Mouse (Mus musculus) layer of hippocampus, adult 18-20 months (tissue): ENCODE measurements at regions not wholly inside any gene's neighbourhood (a gene's known extent, or its start where the extent isn't known, plus 50 kb on each side); places are given as distances from the start of the nearest gene placed in this dataset.
"Not testable (repeated sequence)": the region's sequence is repeated elsewhere in the genome, so short reads cannot be mapped to it uniquely, and the experiment has no call there.

Source experiments
- DNase-seq, 2 experiments: peaks; one replicate each; pipeline ENCODE4 v3.0.0; 2022; ENCODE audit warnings: low spot score in 2 of 2

- DNase-seq: no peak
These were observed 401.4 kb downstream of the 1190002N15Rik start for GRCm38 (mm10) chr9:94136444-94136843.

DNA sequence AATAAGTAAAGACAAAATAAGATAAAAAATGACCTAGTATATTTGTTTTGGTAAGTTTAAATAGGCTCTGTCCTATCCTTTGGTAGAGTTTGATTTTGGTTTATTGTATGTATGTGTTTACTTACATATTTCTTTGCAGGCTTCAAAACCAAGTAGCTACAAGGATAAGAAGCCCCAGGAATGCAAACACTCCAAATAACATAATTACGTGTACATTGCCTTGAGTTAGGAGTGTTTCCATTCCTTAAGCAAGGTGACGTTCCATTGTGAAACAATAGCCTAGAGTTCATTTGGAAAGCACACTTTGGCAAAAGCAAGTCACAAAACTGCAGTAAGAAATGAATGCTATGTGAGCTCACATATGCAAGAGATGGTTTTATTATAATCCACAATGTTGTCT lies 404.2 kb downstream of the 1190002N15Rik start:
- DNase-seq: no peak

- DNase-seq: no peak
These were observed 406.5 kb downstream of the 1190002N15Rik start for GRCm38 (mm10) chr9:94131367-94131766.

GRCm38 (mm10) chr9:94116961-94117360 lies 420.9 kb downstream of the 1190002N15Rik start:
- DNase-seq: no peak

GRCm38 (mm10) chr9:94107701-94108100 lies 430.2 kb downstream of the 1190002N15Rik start:
- not testable (repeated sequence) for DNase-seq

GRCm38 (mm10) chr9:94104669-94105068 lies 433.2 kb downstream of the 1190002N15Rik start:
- no peak for DNase-seq

DNA sequence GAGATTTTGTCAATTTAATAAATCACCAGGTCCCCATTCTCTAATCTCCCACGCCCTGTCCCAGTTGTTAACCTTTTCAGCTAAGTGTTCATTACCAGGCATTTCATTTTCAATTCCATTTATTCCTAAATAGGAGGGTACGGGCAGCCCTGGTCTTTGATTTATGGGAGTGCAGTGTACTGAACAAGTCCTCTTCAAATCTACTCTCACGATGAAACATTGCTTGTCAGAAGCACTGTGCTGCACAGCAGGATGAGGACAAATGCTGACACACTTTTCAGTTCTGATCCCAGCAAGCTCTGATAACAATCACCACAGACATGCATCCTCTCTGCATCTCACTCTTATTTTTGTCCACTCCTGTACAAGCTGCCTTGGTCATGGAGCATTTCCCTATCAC lies 435.9 kb downstream of the 1190002N15Rik start:
- DNase-seq: no peak

DNA sequence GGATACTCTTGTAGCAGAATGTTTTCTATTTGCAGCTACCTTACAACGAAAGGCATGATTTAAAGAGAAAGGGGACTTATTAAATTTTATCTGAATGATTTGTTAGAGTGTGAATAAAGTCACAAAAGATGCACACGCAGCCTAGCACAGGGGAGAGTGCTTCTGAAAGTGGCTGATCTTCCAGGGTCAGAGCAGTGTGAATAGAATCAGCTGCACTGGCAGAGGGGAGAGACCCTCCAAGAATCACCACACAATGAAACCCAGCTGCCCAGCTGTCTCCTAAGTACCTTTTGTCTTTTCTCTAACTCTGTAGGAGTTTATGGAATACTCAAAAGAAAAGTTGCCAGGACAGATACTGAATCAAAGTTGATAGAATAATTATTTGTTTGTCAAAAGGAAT lies 443.1 kb downstream of the 1190002N15Rik start:
- no peak for DNase-seq

DNA sequence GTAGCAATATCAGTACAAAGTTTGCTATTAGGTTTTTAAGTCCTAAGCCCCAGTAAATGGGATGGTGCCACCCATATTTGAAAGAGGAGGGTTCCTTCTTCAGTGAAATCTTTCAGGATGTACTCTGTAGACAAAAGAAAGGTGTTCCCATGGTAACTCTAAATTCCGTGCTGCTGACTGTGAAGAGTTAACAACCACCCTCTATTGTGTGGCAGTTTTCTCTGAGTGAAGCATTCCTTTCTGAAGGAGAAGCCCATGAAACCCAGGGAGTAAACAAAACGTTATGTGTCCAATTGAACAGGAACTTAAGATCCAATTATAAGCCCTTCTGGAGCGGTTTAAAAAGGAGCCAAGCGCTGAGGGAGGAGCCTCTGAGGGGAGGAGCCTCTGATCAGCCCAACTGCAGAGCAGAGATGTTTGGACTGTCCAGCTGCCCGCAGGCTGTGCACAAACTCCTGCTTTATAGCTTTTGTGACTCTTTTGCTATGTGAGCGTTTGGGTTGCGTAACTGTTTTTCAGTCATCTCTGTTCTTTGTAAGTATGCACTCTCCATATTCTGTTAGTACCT lies 446.1 kb downstream of the 1190002N15Rik start:
- no peak for DNase-seq

GRCm38 (mm10) chr9:94089759-94090158 lies 448.1 kb downstream of the 1190002N15Rik start:
- no peak for DNase-seq

DNA sequence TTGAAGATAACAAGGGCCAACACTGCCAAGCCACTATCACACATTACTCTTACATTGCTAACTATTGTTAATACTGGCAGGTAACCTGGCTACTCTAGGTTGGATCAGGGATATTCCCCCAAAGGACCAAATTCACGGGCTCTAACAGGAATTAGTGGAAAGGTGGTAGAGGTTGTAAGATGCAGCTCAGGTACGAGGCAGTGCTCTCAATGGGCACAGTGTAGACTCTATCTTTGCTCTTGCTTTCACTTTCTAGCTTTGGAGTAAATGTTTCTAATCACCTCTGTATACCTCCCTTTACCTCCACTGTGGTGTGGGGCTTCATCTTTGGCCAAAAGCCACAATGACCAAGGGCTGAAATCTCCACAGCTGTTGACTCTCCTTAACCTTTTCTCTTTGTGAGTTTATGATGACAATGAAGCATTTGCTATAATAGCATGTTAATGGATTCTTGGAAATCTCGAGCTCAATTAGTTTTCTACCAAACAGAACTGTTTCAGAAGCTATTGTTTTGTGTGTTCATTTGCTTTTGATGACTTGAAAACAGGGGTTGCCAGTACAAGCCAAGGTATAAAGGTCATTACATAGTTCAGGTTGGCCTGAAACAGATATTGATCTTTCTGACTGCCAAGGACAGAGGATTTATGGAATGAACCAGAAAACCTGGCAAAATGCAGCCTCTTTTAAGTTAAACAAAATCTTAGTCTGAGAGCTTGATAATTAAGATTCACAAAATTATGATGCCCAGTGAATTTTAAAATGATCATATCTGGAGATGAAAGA lies 454.1 kb downstream of the 1190002N15Rik start:
- no peak for DNase-seq

DNA sequence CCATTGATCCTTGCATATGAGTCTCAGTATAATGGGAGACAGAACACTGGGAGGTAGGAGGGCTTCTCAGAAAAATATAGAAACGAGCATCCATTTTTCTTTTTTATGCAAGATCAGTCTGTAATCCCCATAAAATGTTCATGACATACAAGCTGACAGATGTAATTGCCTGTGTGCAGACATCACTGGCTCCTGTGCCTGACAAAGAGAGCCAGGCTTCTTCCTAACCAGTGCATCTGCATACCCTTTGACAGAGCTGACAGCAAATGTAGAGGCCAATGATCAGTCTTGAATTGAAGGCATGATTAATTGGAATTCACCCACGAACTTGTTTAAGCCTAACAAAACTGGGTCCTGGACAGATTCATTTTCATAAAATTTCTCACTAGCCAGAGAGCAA lies 463.0 kb downstream of the 1190002N15Rik start:
- DNase-seq: no peak

DNA sequence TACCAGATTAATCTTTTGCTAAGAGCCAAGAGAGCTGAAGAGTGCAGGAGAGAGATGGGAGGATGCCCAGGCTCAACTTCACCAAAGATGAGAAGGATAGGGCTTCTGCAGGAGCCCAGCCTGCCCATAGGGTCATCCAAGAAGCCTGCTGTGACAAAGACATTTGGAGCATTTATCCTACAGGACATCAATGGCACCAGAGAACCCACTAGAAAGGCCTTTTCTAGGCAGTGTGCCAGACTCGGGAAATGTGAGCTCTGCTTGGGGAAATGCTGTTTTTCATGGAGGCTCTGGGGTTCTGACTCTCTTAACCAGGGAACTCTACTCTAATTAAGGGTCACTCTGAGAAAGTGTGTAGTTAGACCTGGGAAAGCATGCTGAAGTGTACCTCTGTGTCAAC lies 470.8 kb downstream of the 1190002N15Rik start:
- DNase-seq: no peak

DNA sequence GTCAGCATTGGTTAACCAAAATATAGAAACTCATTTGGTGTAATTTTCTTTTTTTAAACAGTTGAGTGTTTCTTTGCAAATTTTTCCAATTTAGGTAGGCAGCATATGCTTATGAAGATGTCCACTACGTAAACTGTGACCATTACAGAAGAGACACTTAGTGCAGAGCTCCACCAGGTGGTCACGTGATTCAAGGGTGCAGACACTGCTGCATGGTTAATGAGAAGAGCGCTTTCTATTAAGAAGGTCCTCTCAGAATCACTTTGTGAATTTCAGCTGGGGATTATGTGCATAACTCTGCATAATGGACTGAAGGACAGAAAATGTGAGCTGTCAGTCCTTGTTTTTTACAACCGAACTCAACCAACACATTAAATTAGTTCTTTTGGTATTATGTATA lies 484.7 kb downstream of the 1190002N15Rik start:
- DNase-seq: no peak

DNA sequence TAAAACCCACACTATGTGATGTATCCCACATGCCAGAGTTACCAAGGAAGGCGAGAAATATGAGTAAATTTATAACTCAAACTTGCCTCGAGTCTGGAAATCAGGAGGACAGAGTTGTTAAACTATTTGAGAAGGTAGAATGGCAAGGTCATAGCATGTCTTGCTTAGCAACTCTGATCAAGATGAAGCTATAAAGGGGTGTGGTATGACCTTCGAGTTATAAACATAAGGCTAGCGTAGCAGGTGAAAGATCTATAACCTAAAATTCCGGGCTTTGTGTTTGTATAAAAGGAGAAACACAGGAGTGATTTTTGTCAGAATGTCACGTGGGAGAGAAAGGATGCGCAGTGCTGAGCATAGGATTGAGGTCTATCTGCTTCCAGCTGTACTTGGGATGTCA lies 490.0 kb downstream of the 1190002N15Rik start:
- DNase-seq: no peak

DNA sequence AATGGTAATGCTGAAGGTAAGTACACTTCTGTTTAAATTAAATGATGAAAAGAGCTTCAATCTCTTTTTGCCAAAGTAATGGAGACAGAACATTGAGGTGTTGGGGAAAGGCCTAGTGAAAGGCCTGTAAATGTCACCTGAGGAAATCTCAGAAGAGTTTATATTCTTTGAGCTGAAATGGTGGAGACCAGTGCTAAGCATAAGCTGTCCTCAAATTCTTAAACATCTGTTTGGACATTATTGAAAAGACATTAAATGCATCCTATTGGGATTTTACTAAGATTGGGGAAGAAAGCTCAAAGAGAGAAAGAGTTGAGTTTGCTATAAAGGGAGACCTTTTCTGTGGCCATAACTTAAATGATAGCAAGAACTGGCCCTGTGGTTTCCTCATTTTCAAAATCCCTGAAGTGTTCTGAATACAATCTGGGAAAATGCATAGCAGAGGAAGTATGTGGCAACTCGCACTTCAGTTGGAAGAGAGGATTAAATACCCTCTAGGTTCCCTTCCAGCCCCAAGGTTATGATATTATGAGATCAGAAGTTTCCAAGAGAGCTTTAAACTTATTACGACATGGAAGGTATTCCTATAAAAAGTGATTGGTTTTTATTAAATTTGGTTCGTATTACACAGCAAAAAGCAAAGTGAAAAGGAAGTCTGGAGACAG lies 492.3 kb downstream of the 1190002N15Rik start:
- no peak for DNase-seq

DNA sequence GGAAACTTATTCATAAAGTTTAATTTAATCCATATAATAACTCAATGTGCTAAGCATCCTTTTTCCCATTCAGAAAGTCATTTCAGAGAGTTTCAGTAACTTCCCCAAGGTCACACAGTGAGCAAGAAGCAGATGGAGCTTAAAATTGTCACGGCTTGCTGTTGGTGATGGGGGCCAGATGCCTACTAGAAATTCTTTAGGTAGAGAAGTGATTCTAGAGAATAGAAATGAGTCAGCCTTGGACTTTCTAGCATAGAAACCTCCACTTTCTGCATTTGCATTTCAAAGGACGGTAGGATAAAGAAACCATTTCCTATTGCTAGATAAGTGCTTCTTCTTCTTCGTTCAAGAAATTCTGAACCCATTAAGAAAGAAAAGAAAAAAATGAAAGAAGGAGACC lies 514.1 kb downstream of the 1190002N15Rik start:
- no peak for DNase-seq

DNA sequence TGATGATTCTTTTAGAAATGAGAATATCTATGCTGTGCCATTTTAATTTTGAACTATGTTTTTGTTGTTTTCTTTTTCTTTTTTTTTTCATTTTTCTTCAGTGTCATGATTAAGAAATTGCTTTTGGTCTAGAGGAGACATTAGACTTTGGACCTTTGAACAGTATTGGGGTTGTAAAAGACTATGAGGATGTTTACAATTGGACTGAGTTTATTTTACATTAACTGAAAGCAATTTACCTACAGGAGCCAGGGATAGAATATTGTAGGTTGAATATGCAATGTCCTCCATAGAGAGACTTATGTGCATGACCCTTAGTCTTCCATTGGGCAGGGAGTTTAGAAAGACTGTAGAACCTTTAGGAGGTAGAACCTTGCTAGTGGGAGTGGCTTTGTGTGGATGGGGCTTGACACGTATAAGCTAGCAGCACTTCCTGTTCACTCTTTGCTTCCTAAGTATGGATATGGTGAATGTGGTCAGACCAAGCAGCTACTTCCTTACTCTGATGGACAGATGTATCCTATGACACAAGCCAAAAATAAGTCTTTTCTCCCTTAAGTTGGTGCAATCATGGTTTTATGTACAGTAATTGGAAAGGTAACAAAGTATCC lies 516.5 kb downstream of the 1190002N15Rik start:
- no peak for DNase-seq

- no peak for DNase-seq
These were observed 521.0 kb downstream of the 1190002N15Rik start for GRCm38 (mm10) chr9:94016747-94017487.

DNA sequence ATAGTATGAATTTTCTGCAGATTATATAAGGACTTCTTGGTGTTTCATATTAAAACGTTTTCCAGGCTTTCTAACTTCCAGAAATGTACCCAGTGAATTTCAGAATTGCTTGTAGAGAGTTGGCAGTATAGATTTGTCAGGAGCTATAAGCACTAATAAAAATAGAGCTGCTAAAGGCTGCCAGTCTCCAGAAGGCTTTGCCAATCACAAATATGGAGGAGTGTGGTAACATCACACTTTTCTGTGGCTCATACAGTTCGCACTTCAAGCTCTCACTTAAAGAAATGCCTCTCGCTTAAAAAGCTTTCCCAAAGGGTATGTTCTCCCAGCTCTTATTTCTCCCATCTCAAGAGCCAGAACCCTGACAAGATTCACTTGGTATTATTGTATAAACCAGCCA lies 545.7 kb downstream of the 1190002N15Rik start:
- DNase-seq: no peak

- DNase-seq: no peak
These were observed 546.7 kb downstream of the 1190002N15Rik start for GRCm38 (mm10) chr9:93991141-93991540.
